In genomic region chr5:139838476-139838892, GRCm38 (mm10) we compare ENCODE assay signal across 10 mouse cellular contexts. TPM values are rescaled to one million over a fixed set of nuclear protein-coding genes. Genes with fewer than 3 reads are reported as not detected.
A peak's percentile ranks its signal among the peaks of the same experiment; 100 is the strongest.
DNase-seq lines count a peak whose midpoint lies in the region; ATAC-seq and TF ChIP-seq lines count a peak whose summit lies in the region.
"Had no signal": no experiment of that assay in that cellular context is flagged by ENCODE, and none has a peak within 500 bp of the region (broad histone marks: within the 10 kb centered on the region; RNA-seq: fewer than 3 reads in every experiment).

No protein-coding gene starts in this region.

- no peak overlapping the region for H3K9ac ChIP-seq in midbrain, embryonic 16.5 days (ENCODE audit: low read depth, low read length)
- H3K9ac ChIP-seq: embryonic facial prominence, embryonic 15.5 days; lung, embryonic 15.5 days had no signal

- no peak overlapping the region for H3K27ac ChIP-seq in left cerebral cortex, adult 2 months
- H3K27ac ChIP-seq in midbrain, embryonic 16.5 days (ENCODE audit: low read length) = no peak overlapping the region
- H3K27ac ChIP-seq: embryonic facial prominence, embryonic 15.5 days; lung, embryonic 15.5 days had no signal

- H3K36me3 ChIP-seq in midbrain, embryonic 16.5 days (ENCODE audit: control insufficient read depth, insufficient read depth, low read length) = no peaks in the 10 kb centered on the region
- H3K36me3 ChIP-seq: embryonic facial prominence, embryonic 15.5 days; lung, embryonic 15.5 days had no signal

- intact Hi-C loops in left cerebral cortex, adult 2 months (cut with DNase I) = loop anchor here (1.0 to 5.0 kb wide), 6 partner anchors 302 to 698 kb away; partner anchors contain the start of gene Eif3b

- H3K27me3 ChIP-seq in midbrain, embryonic 16.5 days (ENCODE audit: control insufficient read depth, insufficient read depth, low read depth, low read length) = no peaks in the 10 kb centered on the region
- H3K27me3 ChIP-seq: embryonic facial prominence, embryonic 15.5 days; lung, embryonic 15.5 days had no signal

- DNase-seq in left cerebral cortex, adult 2 months (ENCODE audit: extremely low spot score in 1 of 2, low spot score in 2 of 2) = peak; percentile 44 to 57
- no peak for DNase-seq in left cerebral cortex, adult 8-10 months (ENCODE audit: low spot score in 2 of 2)
- peak; percentile 83 for DNase-seq in NIH3T3 (ENCODE audit: low read depth)
- DNase-seq in embryo, embryonic 10 days (ENCODE audit: low spot score) = peak; percentile 84
- peak; percentile 83 for DNase-seq in heart, postnatal 4 days
- DNase-seq in layer of hippocampus, postnatal 25 days (ENCODE audit: extremely low spot score in 1 of 2, low spot score in 1 of 2) = peak; percentile 52 to 86
- peak; percentile 46 to 63 for DNase-seq in thymus, postnatal 36 days

- 13% methylated on average over 2 of the region's 2 CpGs for WGBS in midbrain, embryonic 16.5 days

- no peak overlapping the region for H3K4me3 ChIP-seq in left cerebral cortex, adult 2 months
- no peak overlapping the region for H3K4me3 ChIP-seq in midbrain, embryonic 16.5 days (ENCODE audit: low read depth, low read length)
- H3K4me3 ChIP-seq: embryonic facial prominence, embryonic 15.5 days; lung, embryonic 15.5 days had no signal

- H3K4me1 ChIP-seq in midbrain, embryonic 16.5 days (ENCODE audit: control insufficient read depth, insufficient read depth, low read length) = 0 out of 2 replicates have a peak, but pooled peaks cover 3% of the 10 kb centered on the region
- H3K4me1 ChIP-seq: embryonic facial prominence, embryonic 15.5 days; lung, embryonic 15.5 days had no signal

- no peaks in the 10 kb centered on the region for H3K9me3 ChIP-seq in midbrain, embryonic 16.5 days (replicated peaks; ENCODE audit: control insufficient read depth, low read length, poor library complexity, severe bottlenecking)
- H3K9me3 ChIP-seq: embryonic facial prominence, embryonic 15.5 days; lung, embryonic 15.5 days had no signal

- ATAC-seq in midbrain, embryonic 16.5 days = peak; percentile 56

- TF ChIP-seq CTCF in left cerebral cortex, adult 2 months (IDR thresholded peaks at IDR 0.05) = peak; percentile 66

- no peak overlapping the region for H3K4me2 ChIP-seq in midbrain, embryonic 16.5 days (ENCODE audit: low read length)
- H3K4me2 ChIP-seq: embryonic facial prominence, embryonic 15.5 days; lung, embryonic 15.5 days had no signal

RNA-seq across cellular contexts. Expression of gene Psmg3, which starts 11.8 kb away (rescaled TPM):
- total RNA-seq in left cerebral cortex, adult 2 months (2021) = 10 to 100 TPM; 18.0 to 20.3 TPM
- 10 to 100 TPM; 16.7 to 20.2 (median 19.1) TPM for total RNA-seq in left cerebral cortex, adult 8-10 months (2022)
- total RNA-seq in heart, postnatal 4 days (2021) = 10 to 100 TPM; 12.2 to 15.2 TPM
- total RNA-seq in layer of hippocampus, postnatal 25 days (2021) = 10 to 100 TPM; 20.5 TPM
- polyA plus RNA-seq in midbrain, embryonic 16.5 days (2015; fragmentation: Nextera tagmentation; extraction: Ambion mirVana) = 71.8 and 72.5 TPM in 2 replicates

RNA-seq across cellular contexts. Expression of gene Gm26938, which starts 12.3 kb away (rescaled TPM):
- total RNA-seq in left cerebral cortex, adult 2 months (2021) = not detected
- total RNA-seq in left cerebral cortex, adult 8-10 months (2022) = not detected
- not detected for total RNA-seq in heart, postnatal 4 days (2021)
- total RNA-seq in layer of hippocampus, postnatal 25 days (2021) = not detected
- not detected in 2 replicates for polyA plus RNA-seq in midbrain, embryonic 16.5 days (2015; fragmentation: Nextera tagmentation; extraction: Ambion mirVana)
- polyA plus RNA-seq: embryonic facial prominence, embryonic 15.5 days; lung, embryonic 15.5 days had no signal

RNA-seq across cellular contexts. Expression of gene Tmem184a, which starts 18.8 kb away (rescaled TPM):
- total RNA-seq in left cerebral cortex, adult 2 months (2021) = under 1 TPM; 0.58 to 0.63 TPM
- under 1 TPM in 3 of 4 experiments, not detected in 1; 0.27 to 0.50 (median 0.39) TPM for total RNA-seq in left cerebral cortex, adult 8-10 months (2022)
- under 1 TPM; 0.07 to 0.14 TPM for total RNA-seq in heart, postnatal 4 days (2021)
- total RNA-seq in layer of hippocampus, postnatal 25 days (2021) = under 1 TPM; 0.16 to 0.32 TPM
- 0.09 and 0.26 TPM in 2 replicates for polyA plus RNA-seq in midbrain, embryonic 16.5 days (2015; fragmentation: Nextera tagmentation; extraction: Ambion mirVana)

RNA-seq across cellular contexts. Expression of gene Mafk, which starts 47.2 kb away (rescaled TPM):
- 10 to 100 TPM in 1 of 2 experiments, 1 to 10 TPM in 1; 8.9 to 11.5 TPM for total RNA-seq in left cerebral cortex, adult 2 months (2021)
- total RNA-seq in left cerebral cortex, adult 8-10 months (2022) = 10 to 100 TPM in 2 of 4 experiments, 1 to 10 TPM in 2; 8.6 to 13.0 (median 10.0) TPM
- total RNA-seq in heart, postnatal 4 days (2021) = 10 to 100 TPM; 28.1 to 29.1 TPM
- total RNA-seq in layer of hippocampus, postnatal 25 days (2021) = 10 to 100 TPM; 10.0 to 10.6 TPM
- polyA plus RNA-seq in midbrain, embryonic 16.5 days (2015; fragmentation: Nextera tagmentation; extraction: Ambion mirVana) = 17.6 and 18.8 TPM in 2 replicates

Comparison
In these comparisons a context has a peak if more than half of its experiments do, and no peak if none do; other contexts are left out.
1. DNase-seq: peak in left cerebral cortex, adult 2 months (2 of 2), NIH3T3 (single experiment), embryo, embryonic 10 days (single experiment), heart, postnatal 4 days (single experiment), layer of hippocampus, postnatal 25 days (2 of 2) and thymus, postnatal 36 days (2 of 2); none in left cerebral cortex, adult 8-10 months (0 of 2).